Mouse (Mus musculus) limb, embryonic 15.5 days (tissue): Measurements from ENCODE around the gene P2rx5. TPM values are rescaled to one million over a fixed set of nuclear protein-coding genes. Genes with fewer than 3 reads are reported as not detected.

Experiments
- ATAC-seq: fragments of 200-750 bp; cut with Nextera tagmentation; 2 replicates; pipeline ENCODE4 v1.8.0; 2017; ENCODE audit warnings: low read depth, moderate TSS enrichment; ENCODE audit not compliant: insufficient number of reproducible peaks, low FRiP score, low TSS enrichment
- H3K27ac ChIP-seq: fragments of 300-500 bp; sonication (generic); 2 replicates; pipeline ENCODE4 v1.5.1; 2015; ENCODE audit warnings: moderate library complexity, mild to moderate bottlenecking, inconsistent platforms
- H3K27me3 ChIP-seq: fragments of 300-500 bp; sonication (generic); 2 replicates; pipeline ENCODE4 v1.6.1; 2015; ENCODE audit warnings: inconsistent platforms
- H3K36me3 ChIP-seq: fragments of 300-500 bp; sonication (generic); 2 replicates; pipeline ENCODE4 v1.6.1; 2015; ENCODE audit warnings: inconsistent platforms
- H3K4me1 ChIP-seq: fragments of 300-500 bp; sonication (generic); 2 replicates; pipeline ENCODE4 v1.6.1; 2015; ENCODE audit warnings: inconsistent platforms
- H3K4me2 ChIP-seq: fragments of 300-500 bp; sonication (generic); 2 replicates; pipeline ENCODE4 v1.6.1; 2015; ENCODE audit warnings: mild to moderate bottlenecking, inconsistent platforms
- H3K4me3 ChIP-seq: fragments of 300-500 bp; sonication (generic); 2 replicates; pipeline ENCODE4 v1.5.1; 2015; ENCODE audit warnings: mild to moderate bottlenecking, inconsistent platforms
- H3K9ac ChIP-seq: fragments of 300-500 bp; sonication (generic); 2 replicates; pipeline ENCODE4 v1.6.1; 2015; ENCODE audit warnings: inconsistent platforms
- H3K9me3 ChIP-seq: fragments of 300-500 bp; sonication (generic); 2 replicates; pipeline ENCODE4 v1.6.1; 2016; ENCODE audit warnings: inconsistent platforms
- WGBS: fragments of 180-500 bp; shearing (Covaris S2); methylation state at CpG from one replicate; pipeline ENCODE4 v1.1.7; 2015; 5-methylcytosine and 5-hydroxymethylcytosine counted together
- polyA plus RNA-seq: library from polyadenylated mRNA; unstranded; fragments of >200 nt; fragmentation: Nextera tagmentation; extraction: Ambion mirVana; gene quantifications from 2 replicates; pipeline ENCODE4 v1.2.1, GENCODE M21; 2015

P2rx5 gene
- polyA plus RNA-seq, 1 experiment from 2014 or later = 1.2 TPM

DNA sequence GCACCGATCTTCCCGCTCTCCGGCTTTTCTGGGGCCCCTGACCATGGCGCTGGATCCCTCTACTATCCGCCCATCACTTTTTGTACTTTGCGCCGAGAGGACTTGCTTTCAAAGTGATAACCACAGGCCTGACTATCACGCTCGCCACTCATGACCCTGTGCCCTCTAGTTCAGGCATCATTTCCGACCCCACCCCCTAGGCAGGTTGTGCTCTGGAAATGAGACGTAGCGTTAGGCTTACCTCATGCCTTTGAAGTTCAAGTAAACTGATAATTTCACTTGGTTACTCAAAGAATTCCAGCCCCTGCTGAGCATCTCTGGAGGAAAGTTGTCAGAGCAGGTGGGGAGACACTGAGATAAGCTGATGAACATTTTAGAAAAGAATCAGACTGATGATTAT is 39.7 kb downstream of the P2rx5 start:
- WGBS = 3% methylated on average over 12 of the region's 12 CpGs

DNA sequence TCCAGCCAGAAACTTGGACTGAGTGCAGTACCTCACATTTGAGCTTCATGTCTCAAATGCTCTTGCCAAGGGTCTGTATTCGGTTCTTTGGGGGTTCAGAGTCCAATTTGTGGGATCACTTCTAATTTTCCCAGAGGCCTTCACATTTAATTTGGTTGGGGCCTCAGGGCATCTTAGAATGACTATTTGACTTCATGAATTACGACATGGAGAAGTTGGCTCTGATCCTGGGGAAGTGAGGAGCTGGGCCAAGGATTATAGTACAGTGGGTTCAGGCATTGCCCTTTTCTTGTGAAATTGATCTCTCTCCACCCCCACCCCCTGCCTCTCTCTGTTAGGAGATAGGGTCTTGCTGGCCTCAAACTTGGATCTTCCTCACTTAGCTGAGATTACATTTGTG is 40.8 kb downstream of the P2rx5 start:
- WGBS = 48% methylated on average over 2 of the region's 2 CpGs
- Histone ChIP-seq H3K27ac (no peak overlapping the region), H3K36me3 (no peaks in the 10 kb centered on the region), H3K27me3 (no peaks in the 10 kb centered on the region), H3K9ac (no peak overlapping the region), H3K9me3 (no peaks in the 10 kb centered on the region), H3K4me2 (no peak overlapping the region), H3K4me3 (no peak overlapping the region), H3K4me1 (peaks cover 22% of the 10 kb centered on the region)
- ATAC-seq = no peak

More for the DNA sequence above, 39.7 kb downstream of the P2rx5 start:
- Histone ChIP-seq H3K4me1 (peaks cover 22% of the 10 kb centered on the region), H3K27ac (no peak overlapping the region), H3K4me3 (peak overlapping the region; percentile 77), H3K9ac (peak overlapping the region; percentile 85), H3K4me2 (peak overlapping the region; percentile 95), H3K9me3 (no peaks in the 10 kb centered on the region), H3K27me3 (no peaks in the 10 kb centered on the region), H3K36me3 (0 out of 2 replicates have a peak, but pooled peaks cover 8% of the 10 kb centered on the region)
- ATAC-seq = no peak

DNA sequence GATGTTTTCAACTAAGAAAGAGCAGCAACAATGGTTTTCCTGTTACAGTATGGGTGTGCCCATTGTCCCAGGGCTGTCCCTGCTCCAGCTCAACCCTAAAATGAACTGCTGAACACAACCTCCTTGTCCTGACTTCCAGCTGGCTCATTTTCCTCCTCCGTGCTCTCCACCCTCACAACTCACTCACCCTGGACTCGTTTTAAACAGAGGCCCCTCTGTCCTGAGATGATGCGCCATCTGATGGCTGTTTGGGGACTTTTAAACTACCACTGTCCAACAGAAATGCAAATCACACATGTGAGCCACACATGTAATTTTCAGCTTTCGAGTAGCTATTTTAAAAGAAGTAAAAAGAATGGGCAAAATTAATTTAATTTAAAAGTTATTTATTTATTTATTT is 41.4 kb downstream of the P2rx5 start:
- WGBS = 28% methylated on average over 4 of the region's 4 CpGs
- H3K4me1 ChIP-seq = peaks cover 22% of the 10 kb centered on the region
- ATAC-seq = no peak

DNA sequence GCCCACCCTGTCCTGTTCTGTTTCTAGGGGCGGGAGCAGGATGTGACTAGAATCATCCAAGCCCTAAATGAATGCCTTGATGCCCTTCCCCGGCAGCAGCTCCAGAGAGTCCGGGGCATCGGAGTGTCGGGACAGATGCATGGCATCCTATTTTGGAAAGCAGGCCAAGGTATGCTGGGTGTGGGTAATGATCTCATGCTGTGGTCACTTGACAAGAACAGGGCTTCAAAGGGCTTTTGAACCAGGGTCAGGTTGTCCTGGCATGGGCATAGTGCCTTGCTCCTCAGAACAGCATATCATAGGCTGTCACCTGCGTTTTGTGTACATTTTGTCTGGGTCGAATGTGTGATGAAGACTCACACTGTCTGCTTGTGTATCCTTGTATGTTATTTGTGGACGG is 43.7 kb downstream of the P2rx5 start:
- Histone ChIP-seq H3K4me2 (no peak overlapping the region), H3K27ac (no peak overlapping the region), H3K4me3 (no peak overlapping the region), H3K27me3 (no peaks in the 10 kb centered on the region), H3K9ac (no peak overlapping the region), H3K4me1 (peaks cover 12% of the 10 kb centered on the region), H3K9me3 (no peaks in the 10 kb centered on the region), H3K36me3 (no peaks in the 10 kb centered on the region)
- 82% methylated on average over 8 of the region's 8 CpGs for WGBS
- ATAC-seq = no peak

More for the DNA sequence above, 41.4 kb downstream of the P2rx5 start:
- no peak overlapping the region for H3K4me3 ChIP-seq
- H3K4me2 ChIP-seq = no peak overlapping the region
- no peaks in the 10 kb centered on the region for H3K27me3 ChIP-seq
- H3K27ac ChIP-seq = no peak overlapping the region
- no peak overlapping the region for H3K9ac ChIP-seq
- H3K36me3 ChIP-seq = no peaks in the 10 kb centered on the region
- no peaks in the 10 kb centered on the region for H3K9me3 ChIP-seq

DNA sequence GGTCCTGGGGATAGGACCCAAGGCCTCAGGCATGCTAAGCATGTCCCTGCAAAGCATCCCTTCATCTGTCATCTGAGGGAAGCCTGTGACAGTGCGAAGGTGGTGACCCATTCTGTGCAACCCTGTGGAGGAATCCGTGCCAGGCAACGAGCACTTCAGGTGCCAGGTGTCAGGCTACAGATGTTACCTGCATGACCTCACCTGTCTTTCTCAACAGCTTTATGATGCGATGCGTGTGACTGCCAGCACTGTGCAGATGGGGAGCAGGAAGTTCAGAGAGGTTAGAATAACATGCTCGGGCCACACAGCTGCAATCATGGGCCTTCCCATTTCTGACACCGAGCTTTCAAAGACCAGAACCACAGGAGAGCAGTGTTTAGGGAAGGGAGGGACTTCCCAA is 45.0 kb downstream of the P2rx5 start:
- H3K36me3 ChIP-seq = no peaks in the 10 kb centered on the region
- no peak for ATAC-seq
- no peaks in the 10 kb centered on the region for H3K27me3 ChIP-seq
- H3K4me1 ChIP-seq = peaks cover 6% of the 10 kb centered on the region; the same call in 1 of the 2 replicates
- H3K9ac ChIP-seq = no peak overlapping the region
- no peak overlapping the region for H3K27ac ChIP-seq
- H3K9me3 ChIP-seq = no peaks in the 10 kb centered on the region
- no peak overlapping the region for H3K4me3 ChIP-seq
- H3K4me2 ChIP-seq = no peak overlapping the region
- WGBS = 59% methylated on average over 7 of the region's 7 CpGs

DNA sequence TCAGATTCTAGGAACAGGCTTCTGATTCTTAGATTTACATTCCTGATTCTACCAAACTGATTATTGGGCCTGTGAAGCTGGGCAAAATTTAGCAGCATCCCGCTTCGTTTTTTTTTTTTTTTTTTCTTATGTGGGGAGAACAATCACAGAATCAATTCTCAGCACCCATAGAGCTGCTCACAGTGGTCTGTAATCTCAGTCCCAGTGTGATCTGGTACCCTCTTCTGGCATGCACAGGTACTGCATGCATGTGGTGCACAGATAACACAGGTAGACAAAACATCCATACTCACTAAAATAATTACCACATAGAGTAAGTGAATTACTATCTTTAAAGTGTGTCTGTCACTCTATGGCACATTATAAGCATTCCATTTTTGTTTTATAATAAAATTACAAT is 47.4 kb downstream of the P2rx5 start:
- 74% methylated on average over 2 of the region's 2 CpGs for WGBS

DNA sequence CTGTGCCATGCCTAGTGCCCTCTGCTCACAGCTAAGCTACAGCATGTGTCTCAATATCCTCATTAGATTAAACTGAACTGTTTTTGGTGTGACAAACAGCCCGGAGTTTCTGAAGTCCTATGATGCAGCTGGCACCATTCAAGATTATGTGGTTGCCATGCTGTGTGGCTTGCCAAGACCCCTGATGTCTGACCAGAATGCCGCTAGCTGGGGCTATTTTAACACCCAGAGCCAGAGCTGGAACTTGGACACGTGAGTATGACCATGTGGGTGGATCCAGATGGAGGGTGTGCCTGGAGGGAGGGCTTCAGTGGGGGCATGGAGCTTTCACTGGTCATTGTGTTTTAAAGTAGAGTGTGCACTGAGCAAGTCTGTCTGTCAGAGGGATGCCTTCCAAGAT is 53.7 kb downstream of the P2rx5 start:
- no peak overlapping the region for H3K9ac ChIP-seq
- H3K27ac ChIP-seq = no peak overlapping the region
- H3K4me2 ChIP-seq = no peak overlapping the region
- no peaks in the 10 kb centered on the region for H3K4me1 ChIP-seq
- no peak for ATAC-seq
- H3K36me3 ChIP-seq = no peaks in the 10 kb centered on the region
- H3K9me3 ChIP-seq = no peaks in the 10 kb centered on the region
- WGBS = 66% methylated on average over 3 of the region's 3 CpGs
- H3K27me3 ChIP-seq = no peaks in the 10 kb centered on the region
- H3K4me3 ChIP-seq = no peak overlapping the region

More for the DNA sequence above, 47.4 kb downstream of the P2rx5 start:
- no peak for ATAC-seq
- Histone ChIP-seq H3K27ac (no peak overlapping the region), H3K36me3 (no peaks in the 10 kb centered on the region), H3K27me3 (no peaks in the 10 kb centered on the region), H3K9me3 (no peaks in the 10 kb centered on the region), H3K4me2 (no peak overlapping the region), H3K4me3 (no peak overlapping the region), H3K4me1 (no peaks in the 10 kb centered on the region), H3K9ac (no peak overlapping the region)

DNA sequence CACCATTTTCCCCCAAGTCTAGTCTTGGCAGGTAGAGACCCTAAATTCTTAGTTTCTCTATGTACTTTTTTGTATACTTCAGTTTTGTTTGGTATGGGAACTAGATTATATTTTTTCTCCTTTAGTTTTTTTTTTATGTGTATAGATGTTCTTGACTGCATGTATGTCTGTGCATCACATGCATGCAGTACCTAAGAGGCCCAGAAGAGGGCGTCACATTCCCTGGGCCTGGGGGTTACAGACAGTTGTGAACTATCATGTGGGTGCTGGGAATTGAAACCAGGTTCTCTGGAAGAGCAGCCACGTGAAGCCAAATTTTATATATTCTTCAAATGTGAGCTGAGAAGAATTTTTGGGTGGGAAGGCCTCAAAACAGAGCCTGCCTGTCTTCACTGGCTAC is 59.5 kb downstream of the P2rx5 start:
- 66% methylated on average over 2 of the region's 2 CpGs for WGBS
- Histone ChIP-seq H3K4me2 (no peak overlapping the region), H3K27me3 (no peaks in the 10 kb centered on the region), H3K36me3 (no peaks in the 10 kb centered on the region), H3K4me1 (no peaks in the 10 kb centered on the region), H3K27ac (no peak overlapping the region), H3K9ac (no peak overlapping the region), H3K4me3 (no peak overlapping the region), H3K9me3 (no peaks in the 10 kb centered on the region)
- ATAC-seq = no peak

DNA sequence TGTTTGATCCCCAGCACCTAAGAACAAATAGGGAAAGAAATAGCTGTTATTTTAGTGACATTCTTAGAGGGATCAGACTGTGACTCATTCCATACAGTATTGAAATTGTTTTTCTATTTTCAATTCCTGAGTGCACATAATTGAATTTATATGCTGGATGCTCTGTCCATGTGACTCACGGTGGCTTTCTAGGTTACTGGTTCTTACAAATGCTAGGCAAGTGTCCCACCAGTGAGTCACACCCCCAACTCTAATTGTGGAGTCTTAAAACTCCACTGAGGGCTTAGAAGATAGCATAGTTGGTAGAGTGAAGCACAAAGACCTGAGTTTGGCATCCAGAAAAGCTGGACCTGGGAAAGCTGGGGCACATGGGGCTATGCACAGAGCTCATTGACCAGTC is 60.4 kb downstream of the P2rx5 start:
- 71% methylated on average over 1 of the region's 1 CpGs for WGBS
- Histone ChIP-seq H3K4me2 (no peak overlapping the region), H3K9me3 (no peaks in the 10 kb centered on the region), H3K9ac (no peak overlapping the region), H3K4me3 (no peak overlapping the region), H3K4me1 (no peaks in the 10 kb centered on the region), H3K36me3 (no peaks in the 10 kb centered on the region), H3K27ac (no peak overlapping the region), H3K27me3 (no peaks in the 10 kb centered on the region)
- ATAC-seq = no peak

Other genes starting within 250 kb of the P2rx5 start
- 2.5 and 2.6 TPM in 2 replicates for gene Atp2a3, start 199.3 kb upstream of the P2rx5 start, polyA plus RNA-seq
- 3.5 and 4.2 TPM in 2 replicates for gene P2rx1, start 161.3 kb upstream of the P2rx5 start, polyA plus RNA-seq
- gene Camkk1, start 141.4 kb upstream of the P2rx5 start, polyA plus RNA-seq = 12.0 and 13.2 TPM in 2 replicates
- 10.5 and 11.3 TPM in 2 replicates for gene Ncbp3, start 112.6 kb upstream of the P2rx5 start, polyA plus RNA-seq
- 0.20 and 0.24 TPM in 2 replicates for gene Itgae, start 69.8 kb upstream of the P2rx5 start, polyA plus RNA-seq
- gene Haspin, start 22.1 kb upstream of the P2rx5 start, polyA plus RNA-seq = 10.8 and 11.0 TPM in 2 replicates
- gene Emc6, start 16.6 kb downstream of the P2rx5 start, polyA plus RNA-seq = 91.9 and 95.4 TPM in 2 replicates
- gene Tax1bp3, start 16.7 kb downstream of the P2rx5 start, polyA plus RNA-seq = 217 and 224 TPM in 2 replicates
- 22.0 and 24.6 TPM in 2 replicates for gene Ctns, start 38.6 kb downstream of the P2rx5 start, polyA plus RNA-seq
- 2.8 and 3.0 TPM in 2 replicates for gene Shpk, start 39.0 kb downstream of the P2rx5 start, polyA plus RNA-seq
- gene Trpv1, start 73.9 kb downstream of the P2rx5 start, polyA plus RNA-seq = 0.09 and 0.13 TPM in 2 replicates
- 0.88 and 0.92 TPM in 2 replicates for gene Trpv3, start 107.0 kb downstream of the P2rx5 start, polyA plus RNA-seq
- gene Aspa, start 169.2 kb downstream of the P2rx5 start, polyA plus RNA-seq = 0.74 and 2.0 TPM in 2 replicates
- gene Gm49340, start 169.3 kb downstream of the P2rx5 start, polyA plus RNA-seq = not detected in 2 replicates
- gene Spata22, start 169.3 kb downstream of the P2rx5 start, polyA plus RNA-seq = not detected in 2 replicates
- not detected in 2 replicates for gene Olfr20, start 190.4 kb downstream of the P2rx5 start, polyA plus RNA-seq
- not detected in 2 replicates for gene Olfr376, start 210.8 kb downstream of the P2rx5 start, polyA plus RNA-seq
- not detected in 2 replicates for gene Olfr1, start 239.2 kb downstream of the P2rx5 start, polyA plus RNA-seq